Mouse (Mus musculus): ENCODE results near the gene Musk. TPM values are rescaled to one million over a fixed set of nuclear protein-coding genes. Genes with fewer than 3 reads are reported as not detected.

Musk gene
- polyA plus RNA-seq, 1 experiment from 2014 or later, result not detected

GRCm38 (mm10) chr4:58339226-58339625 lies 53.5 kb downstream of the Musk start:
- H3K4me2 ChIP-seq (ENCODE audit: low read length), result no peak overlapping the region
- ATAC-seq (ENCODE audit: insufficient number of reproducible peaks, insufficient read depth, low FRiP score, low read depth), result no peak
- no peaks in the 10 kb centered on the region for H3K27me3 ChIP-seq (ENCODE audit: control insufficient read depth, insufficient read depth, low read length)
- no peaks in the 10 kb centered on the region for H3K4me1 ChIP-seq (ENCODE audit: control insufficient read depth in 2 of 2, insufficient read depth in 2 of 2, low read length in 2 of 2)
- WGBS, result 30% methylated on average over 3 of the region's 3 CpGs
- no peak overlapping the region for H3K27ac ChIP-seq (replicated peaks in 1 of 2; ENCODE audit: control insufficient read depth in 1 of 2, insufficient read depth in 1 of 2, low read depth in 2 of 2, low read length in 2 of 2)
- no peaks in the 10 kb centered on the region for H3K36me3 ChIP-seq (ENCODE audit: control insufficient read depth, insufficient read depth, low read length)
- no peaks in the 10 kb centered on the region for H3K9me3 ChIP-seq (ENCODE audit: control insufficient read depth, low read length)
- no peak overlapping the region for H3K4me3 ChIP-seq (ENCODE audit: control insufficient read depth in 1 of 2, insufficient read depth in 1 of 2, low read depth in 1 of 2, low read length in 2 of 2)
- H3K9ac ChIP-seq (ENCODE audit: low read length), result no peak overlapping the region

DNA sequence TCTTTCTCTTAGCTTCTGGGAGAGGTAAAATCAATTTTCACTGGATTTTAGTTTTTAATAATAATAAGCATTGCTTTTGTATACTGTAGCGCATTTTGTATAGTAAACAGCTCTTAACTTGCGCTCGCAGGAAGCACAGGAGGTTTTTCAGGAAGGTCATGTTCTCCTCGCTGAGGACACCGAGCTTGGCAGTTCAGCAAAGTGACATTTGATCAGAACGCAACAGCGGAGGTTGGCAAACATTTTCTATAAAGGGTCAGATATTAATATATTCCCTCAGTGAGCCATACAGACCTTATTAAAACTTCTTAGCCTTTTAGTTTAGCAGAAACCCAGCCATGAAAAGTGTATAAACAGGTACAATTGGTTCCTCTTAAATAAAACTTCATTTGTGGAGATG lies 64.4 kb downstream of the Musk start:
- Histone ChIP-seq H3K4me2 (ENCODE audit: low read length) (no peak overlapping the region), H3K9ac (ENCODE audit: low read length) (no peak overlapping the region), H3K4me3 (ENCODE audit: control insufficient read depth in 1 of 2, insufficient read depth in 1 of 2, low read depth in 1 of 2, low read length in 2 of 2) (no peak overlapping the region), H3K4me1 (ENCODE audit: control insufficient read depth in 2 of 2, insufficient read depth in 2 of 2, low read length in 2 of 2) (peaks cover 3 to 4% of the 10 kb centered on the region in 2 experiments; a peak in 1 of 4 replicates), H3K36me3 (ENCODE audit: control insufficient read depth, insufficient read depth, low read length) (no peaks in the 10 kb centered on the region), H3K27me3 (ENCODE audit: control insufficient read depth, insufficient read depth, low read length) (no peaks in the 10 kb centered on the region), H3K27ac (replicated peaks in 1 of 2; ENCODE audit: control insufficient read depth in 1 of 2, insufficient read depth in 1 of 2, low read depth in 2 of 2, low read length in 2 of 2) (no peak overlapping the region), H3K9me3 (ENCODE audit: control insufficient read depth, low read length) (no peaks in the 10 kb centered on the region)
- 80% methylated on average over 7 of the region's 7 CpGs for WGBS
- ATAC-seq (ENCODE audit: insufficient number of reproducible peaks, insufficient read depth, low FRiP score, low read depth), result no peak

DNA sequence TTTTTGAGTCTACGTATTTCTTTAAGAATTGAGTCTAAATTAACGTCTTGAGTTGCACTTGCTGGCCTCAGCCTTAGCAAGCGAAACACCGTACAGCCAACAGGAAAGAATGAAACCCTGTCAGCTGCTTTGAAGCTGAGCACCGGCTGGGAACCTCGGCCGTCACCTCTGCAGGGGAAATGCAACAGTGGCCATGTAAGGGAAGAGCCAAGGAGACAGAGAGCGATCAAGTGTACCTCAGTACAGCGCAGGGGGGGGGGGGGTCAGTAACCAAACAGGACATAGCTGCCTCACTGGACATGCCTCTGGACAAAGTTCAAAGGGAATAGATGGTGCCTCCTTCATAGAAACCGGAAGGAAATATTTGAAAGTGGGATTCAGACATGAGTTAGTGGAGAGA lies 65.4 kb downstream of the Musk start:
- no peak overlapping the region for H3K9ac ChIP-seq (ENCODE audit: low read length)
- peaks cover 3 to 4% of the 10 kb centered on the region in 2 experiments; a peak in 1 of 4 replicates for H3K4me1 ChIP-seq (ENCODE audit: control insufficient read depth in 2 of 2, insufficient read depth in 2 of 2, low read length in 2 of 2)
- H3K4me3 ChIP-seq (ENCODE audit: control insufficient read depth in 1 of 2, insufficient read depth in 1 of 2, low read depth in 1 of 2, low read length in 2 of 2), result no peak overlapping the region
- no peaks in the 10 kb centered on the region for H3K36me3 ChIP-seq (ENCODE audit: control insufficient read depth, insufficient read depth, low read length)
- no peak overlapping the region for H3K27ac ChIP-seq (replicated peaks in 1 of 2; ENCODE audit: control insufficient read depth in 1 of 2, insufficient read depth in 1 of 2, low read depth in 2 of 2, low read length in 2 of 2)
- 51% methylated on average over 10 of the region's 10 CpGs for WGBS
- no peaks in the 10 kb centered on the region for H3K27me3 ChIP-seq (ENCODE audit: control insufficient read depth, insufficient read depth, low read length)
- H3K9me3 ChIP-seq (ENCODE audit: control insufficient read depth, low read length), result no peaks in the 10 kb centered on the region
- ATAC-seq (ENCODE audit: insufficient number of reproducible peaks, insufficient read depth, low FRiP score, low read depth), result no peak
- peak overlapping the region; percentile 5; the same call in 1 of the 2 replicates for H3K4me2 ChIP-seq (ENCODE audit: low read length)

DNA sequence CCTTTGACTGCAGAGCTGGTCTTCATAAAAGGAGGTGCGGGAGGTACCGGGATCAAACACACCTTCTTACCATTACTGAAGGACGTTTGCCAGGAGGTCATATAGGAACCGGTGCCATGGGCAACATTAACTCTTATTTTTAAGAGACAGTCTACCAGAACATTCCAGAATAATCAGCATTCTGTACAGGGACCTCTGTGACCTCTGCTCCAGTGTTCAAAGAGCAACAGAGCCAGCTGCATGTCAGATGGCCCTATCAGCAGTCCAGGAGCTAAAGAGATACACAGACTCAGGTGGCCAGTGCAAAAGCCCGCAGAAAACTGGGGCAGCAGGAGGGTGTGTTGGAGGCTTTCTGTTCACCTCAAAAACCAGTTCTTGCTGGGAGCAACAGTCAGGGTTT lies 65.8 kb downstream of the Musk start:
- peak overlapping the region; percentile 5; the same call in 1 of the 2 replicates for H3K4me2 ChIP-seq (ENCODE audit: low read length)

DNA sequence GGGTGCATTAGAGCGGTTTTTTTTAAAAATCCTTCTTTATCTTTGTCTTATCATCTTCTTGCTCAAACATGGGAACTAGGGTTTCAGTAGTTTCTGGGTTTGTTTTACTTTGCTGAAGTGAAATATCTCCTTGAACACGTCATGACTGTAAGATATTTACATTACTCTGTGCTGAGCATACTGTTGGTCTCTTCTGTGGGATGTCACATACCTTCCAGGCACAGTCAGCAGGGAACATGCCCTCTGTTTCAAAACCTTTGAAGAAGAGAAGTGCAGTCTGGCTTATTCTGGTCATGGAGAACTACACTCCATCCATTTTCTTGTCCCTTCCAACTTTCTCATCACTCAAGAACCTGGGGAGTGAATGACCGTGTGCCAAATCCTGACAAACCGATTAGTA lies 73.2 kb downstream of the Musk start:
- H3K36me3 ChIP-seq (ENCODE audit: control insufficient read depth, insufficient read depth, low read length), result no peaks in the 10 kb centered on the region
- no peaks in the 10 kb centered on the region for H3K9me3 ChIP-seq (ENCODE audit: control insufficient read depth, low read length)
- H3K27ac ChIP-seq (replicated peaks in 1 of 2; ENCODE audit: control insufficient read depth in 1 of 2, insufficient read depth in 1 of 2, low read depth in 2 of 2, low read length in 2 of 2), result no peak overlapping the region
- WGBS, result 74% methylated on average over 4 of the region's 4 CpGs
- no peak overlapping the region for H3K9ac ChIP-seq (ENCODE audit: low read length)
- H3K4me2 ChIP-seq (ENCODE audit: low read length), result no peak overlapping the region
- H3K27me3 ChIP-seq (ENCODE audit: control insufficient read depth, insufficient read depth, low read length), result no peaks in the 10 kb centered on the region
- H3K4me1 ChIP-seq (ENCODE audit: control insufficient read depth in 2 of 2, insufficient read depth in 2 of 2, low read length in 2 of 2), result no peaks in the 10 kb centered on the region
- no peak for ATAC-seq (ENCODE audit: insufficient number of reproducible peaks, insufficient read depth, low FRiP score, low read depth)
- no peak overlapping the region for H3K4me3 ChIP-seq (ENCODE audit: control insufficient read depth in 1 of 2, insufficient read depth in 1 of 2, low read depth in 1 of 2, low read length in 2 of 2)

More for the DNA sequence above, 65.8 kb downstream of the Musk start:
- Histone ChIP-seq H3K27me3 (ENCODE audit: control insufficient read depth, insufficient read depth, low read length) (no peaks in the 10 kb centered on the region), H3K27ac (replicated peaks in 1 of 2; ENCODE audit: control insufficient read depth in 1 of 2, insufficient read depth in 1 of 2, low read depth in 2 of 2, low read length in 2 of 2) (no peak overlapping the region), H3K4me3 (ENCODE audit: control insufficient read depth in 1 of 2, insufficient read depth in 1 of 2, low read depth in 1 of 2, low read length in 2 of 2) (no peak overlapping the region), H3K9ac (ENCODE audit: low read length) (no peak overlapping the region), H3K36me3 (ENCODE audit: control insufficient read depth, insufficient read depth, low read length) (no peaks in the 10 kb centered on the region), H3K9me3 (ENCODE audit: control insufficient read depth, low read length) (no peaks in the 10 kb centered on the region), H3K4me1 (ENCODE audit: control insufficient read depth in 2 of 2, insufficient read depth in 2 of 2, low read length in 2 of 2) (peaks cover 3 to 4% of the 10 kb centered on the region in 2 experiments; a peak in 1 of 4 replicates)
- 55% methylated on average over 5 of the region's 5 CpGs for WGBS
- no peak for ATAC-seq (ENCODE audit: insufficient number of reproducible peaks, insufficient read depth, low FRiP score, low read depth)

- H3K27me3 ChIP-seq (ENCODE audit: control insufficient read depth, insufficient read depth, low read length), result no peaks in the 10 kb centered on the region
- no peaks in the 10 kb centered on the region for H3K36me3 ChIP-seq (ENCODE audit: control insufficient read depth, insufficient read depth, low read length)
- no peak overlapping the region for H3K27ac ChIP-seq (replicated peaks in 1 of 2; ENCODE audit: control insufficient read depth in 1 of 2, insufficient read depth in 1 of 2, low read depth in 2 of 2, low read length in 2 of 2)
- no peak overlapping the region for H3K4me3 ChIP-seq (ENCODE audit: control insufficient read depth in 1 of 2, insufficient read depth in 1 of 2, low read depth in 1 of 2, low read length in 2 of 2)
- no peak overlapping the region for H3K9ac ChIP-seq (ENCODE audit: low read length)
- WGBS, result 73% methylated on average over 6 of the region's 6 CpGs
- H3K9me3 ChIP-seq (ENCODE audit: control insufficient read depth, low read length), result no peaks in the 10 kb centered on the region
- ATAC-seq (ENCODE audit: insufficient number of reproducible peaks, insufficient read depth, low FRiP score, low read depth), result no peak
- H3K4me1 ChIP-seq (ENCODE audit: control insufficient read depth in 2 of 2, insufficient read depth in 2 of 2, low read length in 2 of 2), result no peaks in the 10 kb centered on the region
- H3K4me2 ChIP-seq (ENCODE audit: low read length), result no peak overlapping the region
Observed at GRCm38 (mm10) chr4:58365321-58365720, 79.6 kb downstream of the Musk start.

DNA sequence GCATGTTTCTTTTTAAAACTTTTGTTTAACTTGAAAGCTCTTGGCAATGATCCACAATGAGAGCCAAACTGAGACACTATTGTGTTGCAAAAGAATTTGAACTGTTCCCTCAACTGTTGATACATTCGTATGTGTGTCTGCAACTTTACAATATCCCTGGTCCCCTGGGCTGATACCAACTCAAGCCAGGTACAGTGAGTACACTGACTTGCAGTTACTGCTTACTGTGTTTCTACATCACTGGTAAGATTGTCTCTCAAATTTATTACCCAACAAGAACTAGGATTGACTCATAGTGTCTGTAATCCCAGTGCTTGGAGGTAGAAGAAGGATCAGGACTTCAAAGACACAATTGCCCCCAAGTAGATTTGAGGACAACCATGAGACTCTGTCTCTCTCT lies 85.3 kb downstream of the Musk start:
- Histone ChIP-seq H3K36me3 (ENCODE audit: control insufficient read depth, insufficient read depth, low read length) (no peaks in the 10 kb centered on the region), H3K9ac (ENCODE audit: low read length) (no peak overlapping the region), H3K27ac (replicated peaks in 1 of 2; ENCODE audit: control insufficient read depth in 1 of 2, insufficient read depth in 1 of 2, low read depth in 2 of 2, low read length in 2 of 2) (no peak overlapping the region), H3K4me1 (ENCODE audit: control insufficient read depth in 2 of 2, insufficient read depth in 2 of 2, low read length in 2 of 2) (no peaks in the 10 kb centered on the region), H3K9me3 (ENCODE audit: control insufficient read depth, low read length) (no peaks in the 10 kb centered on the region), H3K4me2 (ENCODE audit: low read length) (no peak overlapping the region), H3K27me3 (ENCODE audit: control insufficient read depth, insufficient read depth, low read length) (no peaks in the 10 kb centered on the region), H3K4me3 (ENCODE audit: control insufficient read depth in 1 of 2, insufficient read depth in 1 of 2, low read depth in 1 of 2, low read length in 2 of 2) (no peak overlapping the region)
- 69% methylated on average over 1 of the region's 1 CpGs for WGBS
- no peak for ATAC-seq (ENCODE audit: insufficient number of reproducible peaks, insufficient read depth, low FRiP score, low read depth)

DNA sequence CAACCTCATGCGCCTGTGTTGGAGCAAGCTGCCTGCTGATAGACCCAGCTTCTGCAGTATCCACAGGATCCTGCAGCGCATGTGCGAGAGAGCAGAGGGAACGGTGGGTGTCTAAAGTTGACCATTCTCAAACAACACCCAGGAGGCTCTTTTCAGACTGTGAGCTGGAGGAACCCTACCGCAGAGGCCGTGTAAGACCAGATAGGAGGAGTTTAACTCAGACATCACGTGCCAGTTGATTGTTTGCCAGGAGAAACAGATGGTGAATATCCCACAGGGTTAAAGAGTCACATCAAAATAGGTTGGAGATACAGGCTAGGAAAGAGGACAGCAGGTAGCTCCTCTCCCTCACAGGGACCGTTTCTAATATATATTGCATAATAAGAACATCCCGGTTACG lies 87.8 kb downstream of the Musk start:
- no peak overlapping the region for H3K4me3 ChIP-seq (ENCODE audit: control insufficient read depth in 1 of 2, insufficient read depth in 1 of 2, low read depth in 1 of 2, low read length in 2 of 2)
- H3K9ac ChIP-seq (ENCODE audit: low read length), result no peak overlapping the region
- no peaks in the 10 kb centered on the region for H3K9me3 ChIP-seq (ENCODE audit: control insufficient read depth, low read length)
- no peaks in the 10 kb centered on the region for H3K27me3 ChIP-seq (ENCODE audit: control insufficient read depth, insufficient read depth, low read length)
- H3K27ac ChIP-seq (replicated peaks in 1 of 2; ENCODE audit: control insufficient read depth in 1 of 2, insufficient read depth in 1 of 2, low read depth in 2 of 2, low read length in 2 of 2), result no peak overlapping the region
- 80% methylated on average over 10 of the region's 10 CpGs for WGBS
- no peak for ATAC-seq (ENCODE audit: insufficient number of reproducible peaks, insufficient read depth, low FRiP score, low read depth)
- H3K36me3 ChIP-seq (ENCODE audit: control insufficient read depth, insufficient read depth, low read length), result no peaks in the 10 kb centered on the region
- no peak overlapping the region for H3K4me2 ChIP-seq (ENCODE audit: low read length)
- H3K4me1 ChIP-seq (ENCODE audit: control insufficient read depth in 2 of 2, insufficient read depth in 2 of 2, low read length in 2 of 2), result no peaks in the 10 kb centered on the region
